Mouse (Mus musculus) heart, postnatal 0 days (tissue): Measurements from ENCODE around the gene 1700016C15Rik.

Source experiments
- CTCF ChIP-seq: IDR thresholded peaks from 2 replicates; pipeline ENCODE4 v1.5.1; 2016; ENCODE audit warnings: antibody characterized with exemption, control low read depth, low read depth
- EP300 ChIP-seq: IDR thresholded peaks from 2 replicates; pipeline ENCODE4 v1.6.1; 2016; ENCODE audit warnings: antibody characterized with exemption, low read depth

GRCm38 (mm10) chr1:177742119-177742518 lies 12.5 kb downstream of the 1700016C15Rik start:
- TF ChIP-seq CTCF: no peak
- TF ChIP-seq EP300: no peak
